Mouse (Mus musculus) CH12.LX (cell line): ENCODE data around the gene Prkaa1.

ENCODE experiments used
- CTCF ChIP-seq, 2 experiments: IDR thresholded peaks in 1 of 2; conservative IDR thresholded peaks in 1 of 2; 2 replicates each; pipeline ENCODE4 v1.5.1; 2011 to 2012; ENCODE audit warnings: low read depth in 2 of 2, low read length in 2 of 2, improper control_type of control experiment in 1 of 2, inconsistent platforms in 1 of 2, mild to moderate bottlenecking in 1 of 2, moderate library complexity in 1 of 2
- E2F4 ChIP-seq: IDR thresholded peaks from 2 replicates; pipeline ENCODE4 v1.6.1; 2011; ENCODE audit warnings: low read depth, low read length, improper control_type of control experiment; ENCODE audit not compliant: insufficient replicate concordance
- EP300 ChIP-seq: IDR thresholded peaks from 2 replicates; pipeline ENCODE4 v1.6.1; 2011; ENCODE audit warnings: low read length, improper control_type of control experiment
- GABPA ChIP-seq: IDR thresholded peaks from 2 replicates; pipeline ENCODE4 v1.6.1; 2012; ENCODE audit warnings: low read depth, low read length, improper control_type of control experiment, inconsistent platforms; ENCODE audit not compliant: insufficient replicate concordance
- KAT2A ChIP-seq: IDR thresholded peaks from 2 replicates; pipeline ENCODE4 v1.6.1; 2012; ENCODE audit warnings: low read length, improper control_type of control experiment, inconsistent platforms; ENCODE audit not compliant: insufficient replicate concordance
- MAX ChIP-seq: IDR thresholded peaks from 2 replicates; pipeline ENCODE4 v1.6.1; 2011; ENCODE audit warnings: low read length, improper control_type of control experiment
- POLR2A ChIP-seq: IDR thresholded peaks from 2 replicates; pipeline ENCODE4 v1.6.1; 2011; ENCODE audit warnings: low read depth, mild to moderate bottlenecking, improper control_type of control experiment, low read length
- POLR2AphosphoS2 ChIP-seq: IDR thresholded peaks from 2 replicates; pipeline ENCODE4 v1.6.1; 2011; ENCODE audit warnings: low read depth, low read length, improper control_type of control experiment
- UBTF ChIP-seq: IDR thresholded peaks from 2 replicates; pipeline ENCODE4 v1.6.1; 2012; ENCODE audit warnings: low read depth, mild to moderate bottlenecking, inconsistent platforms, low read length, improper control_type of control experiment, moderate library complexity
- USF1 ChIP-seq: IDR thresholded peaks from 2 replicates; pipeline ENCODE4 v1.6.1; 2014; ENCODE audit warnings: low read depth, mild to moderate bottlenecking, inconsistent platforms, low read length, improper control_type of control experiment
- ZMIZ1 ChIP-seq: IDR thresholded peaks from 2 replicates; pipeline ENCODE4 v1.6.1; 2012; ENCODE audit warnings: low read depth, mild to moderate bottlenecking, inconsistent platforms, low read length, improper control_type of control experiment
- ZNF384 ChIP-seq: IDR thresholded peaks from 2 replicates; pipeline ENCODE4 v1.6.1; 2012; ENCODE audit warnings: low read depth, low read length, improper control_type of control experiment, inconsistent platforms

- TF ChIP-seq CTCF (conservative IDR thresholded peaks at IDR 0.05 in 1 of 2, IDR thresholded peaks at IDR 0.05 in 1 of 2; ENCODE audit: low read depth in 2 of 2, low read length in 2 of 2) (no peak), ZMIZ1 (no peak), MAX (no peak), POLR2A (no peak), POLR2AphosphoS2 (no peak), GABPA (no peak), UBTF (no peak), KAT2A (no peak), E2F4 (no peak), ZNF384 (no peak), EP300 (no peak), USF1 (no peak)
Observed at GRCm38 (mm10) chr15:5112651-5113050, 31.0 kb upstream of the Prkaa1 start.
